Mouse (Mus musculus): Measurements from ENCODE around the gene Vps72.
"Not testable (repeated sequence)": the region's sequence is repeated elsewhere in the genome, so short reads cannot be mapped to it uniquely, and the experiment has no call there.

The Vps72 gene

DNA sequence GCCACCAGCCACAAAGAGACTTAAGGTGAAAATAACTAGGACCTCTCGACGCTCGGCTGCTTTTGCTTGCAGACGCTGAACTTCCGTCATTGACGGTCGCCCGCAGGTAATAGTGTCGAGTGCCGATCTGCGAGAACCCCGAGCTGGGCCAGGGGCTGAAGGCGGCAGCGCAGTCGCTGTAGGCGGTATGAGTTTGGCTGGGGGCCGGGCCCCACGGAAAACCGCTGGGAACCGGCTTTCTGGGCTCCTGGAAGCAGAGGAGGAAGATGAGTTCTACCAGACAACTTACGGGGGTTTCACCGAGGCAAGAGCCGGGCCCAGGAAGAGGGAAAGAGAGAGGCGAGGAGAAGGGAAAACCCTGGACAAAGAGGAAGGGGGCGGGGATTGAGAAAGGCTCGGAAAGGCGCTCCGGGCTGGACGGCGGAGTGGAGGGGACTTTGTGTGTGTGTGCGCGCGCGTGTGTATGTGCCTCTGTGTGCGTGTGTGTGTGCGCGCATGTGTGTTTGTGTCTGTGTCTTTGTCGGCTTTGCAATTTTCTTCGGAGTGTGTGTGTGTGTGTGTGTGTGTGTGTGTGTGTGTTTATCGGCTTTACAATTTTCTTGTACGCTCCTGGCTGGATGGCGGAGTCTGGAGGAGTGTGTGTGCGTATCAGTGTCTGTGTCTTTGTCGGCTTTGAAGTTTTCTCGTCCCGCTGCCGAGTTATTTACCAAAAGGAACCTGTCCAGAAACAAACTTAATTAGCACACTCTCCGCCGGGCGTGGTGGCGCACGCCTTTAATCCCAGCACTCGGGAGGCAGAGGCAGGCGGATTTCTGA is at the start of gene Vps72:
Gene Vps72 (plus strand): TSS at position 112 of the 816 bp plus-strand sequence.
- DNase-seq (ENCODE audit: low read depth), result peak; percentile 93

DNA sequence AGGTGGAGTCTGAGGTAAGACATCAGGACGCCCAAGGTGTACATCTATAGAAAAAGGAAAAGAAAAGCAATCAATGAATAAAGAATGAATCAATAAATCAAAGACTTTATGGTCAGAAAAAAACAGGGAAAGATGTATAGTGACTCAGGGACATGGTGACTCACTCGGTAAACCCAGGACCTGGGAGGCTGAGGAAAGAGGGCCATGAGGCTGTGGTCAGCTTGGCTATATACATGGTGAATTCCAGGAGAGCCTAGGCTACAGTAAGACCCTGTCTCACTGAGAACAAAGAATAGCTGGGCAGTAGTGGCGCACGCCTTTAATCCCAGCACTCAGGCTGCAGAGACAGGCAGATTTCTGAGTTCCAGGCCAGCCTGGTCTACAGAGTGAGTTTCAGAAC is 47.1 kb upstream of the Vps72 start:
- DNase-seq (ENCODE audit: low read depth), result peak; percentile 45

DNA sequence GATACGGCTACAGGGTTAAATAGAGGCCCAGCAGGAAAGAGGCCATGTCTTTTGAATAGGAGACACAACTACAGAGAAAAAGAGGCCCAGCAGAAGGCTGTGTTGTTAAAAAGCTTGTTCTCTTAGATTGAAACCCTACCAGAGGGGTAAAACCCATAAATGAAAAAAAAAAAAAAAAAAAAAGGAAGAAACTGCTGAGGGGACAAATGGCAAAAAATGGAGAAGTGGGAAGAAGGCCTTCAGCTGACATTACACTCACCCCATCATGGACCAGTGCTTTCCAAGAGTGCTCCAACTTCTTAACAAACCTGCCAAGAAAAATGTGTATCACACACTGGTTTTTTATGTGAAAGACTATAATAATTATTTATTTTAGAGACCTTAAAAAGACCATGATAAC is 45.3 kb upstream of the Vps72 start:
- DNase-seq (ENCODE audit: low read depth), result no peak

DNA sequence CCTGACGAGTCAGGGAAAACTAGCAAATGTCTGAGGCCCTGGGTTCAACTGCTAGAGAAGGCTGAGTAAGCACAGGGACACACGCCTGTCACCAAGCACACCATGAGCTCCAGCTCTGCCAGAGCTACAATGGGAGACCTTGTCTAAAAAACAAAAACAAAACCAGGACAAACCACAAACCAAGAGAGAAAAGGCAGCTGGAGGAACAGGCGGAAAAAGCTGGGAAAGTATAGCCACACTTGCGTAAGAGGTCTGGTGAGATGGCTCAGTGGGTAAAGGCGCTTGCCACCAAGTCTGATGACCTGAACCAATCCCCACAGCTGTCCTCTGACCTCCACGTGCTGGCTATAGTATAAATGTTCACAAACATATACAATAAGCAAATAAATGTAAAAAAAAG is 44.7 kb upstream of the Vps72 start:
- no peak for DNase-seq (ENCODE audit: low read depth)

DNA sequence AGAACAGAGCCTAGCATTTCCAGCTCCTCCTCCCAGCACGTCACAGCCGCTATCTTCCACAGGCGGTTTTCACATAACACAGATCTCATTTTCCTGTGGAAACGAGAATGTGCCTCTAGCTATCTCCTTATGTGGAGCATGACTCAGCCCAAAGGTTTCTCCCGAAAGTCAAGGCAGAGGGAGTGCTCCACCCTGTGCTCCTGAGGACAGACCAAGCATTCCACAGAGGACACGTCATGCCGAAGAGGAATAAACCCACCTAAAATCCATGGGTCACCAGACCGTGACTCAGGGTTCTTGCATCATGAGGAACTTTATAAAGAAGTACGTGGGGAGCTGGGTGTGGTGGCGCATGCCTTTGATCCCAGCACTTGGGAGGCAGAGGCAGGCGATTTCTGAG is 44.3 kb upstream of the Vps72 start:
- DNase-seq (ENCODE audit: low read depth), result peak; percentile 80

DNA sequence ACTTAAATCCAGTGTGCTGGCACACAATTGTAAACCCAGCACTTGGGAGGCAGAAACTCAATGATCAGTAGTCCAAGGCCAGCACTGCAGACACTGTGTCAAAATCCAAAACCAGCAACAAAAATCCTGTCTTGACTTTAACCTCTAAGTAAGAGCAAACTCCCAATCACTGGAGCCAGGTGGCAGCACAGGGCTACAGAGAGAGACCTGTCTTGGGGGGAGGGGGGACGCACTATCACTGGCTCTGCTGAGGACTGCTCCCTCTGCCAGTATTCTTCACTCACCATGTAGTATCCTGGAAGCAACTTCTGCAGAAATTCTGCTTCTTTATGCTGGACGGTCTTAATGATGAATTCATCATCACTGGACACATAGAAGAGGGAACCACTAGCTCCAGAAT is 39.2 kb upstream of the Vps72 start:
- no peak for DNase-seq (ENCODE audit: low read depth)

DNA sequence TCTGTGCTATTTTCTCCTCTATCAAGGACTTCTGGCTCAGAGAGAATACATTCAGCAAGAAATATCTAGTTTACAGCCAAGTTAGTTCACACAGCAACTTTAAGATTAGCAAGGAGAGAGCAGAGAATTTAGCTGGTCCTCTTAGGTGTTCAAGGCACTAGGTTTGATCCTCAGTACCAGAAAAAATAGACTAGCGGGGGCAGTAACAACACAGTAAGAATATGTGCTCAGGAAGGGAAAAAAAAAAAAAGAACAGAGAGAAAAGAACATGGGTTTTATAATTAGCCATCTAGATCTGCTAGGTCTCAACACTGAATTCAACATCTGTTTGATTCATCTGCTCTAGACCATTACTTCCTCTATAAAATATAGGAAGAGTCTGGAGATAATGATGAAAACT is 22.8 kb upstream of the Vps72 start:
- no peak for DNase-seq (ENCODE audit: low read depth)

DNA sequence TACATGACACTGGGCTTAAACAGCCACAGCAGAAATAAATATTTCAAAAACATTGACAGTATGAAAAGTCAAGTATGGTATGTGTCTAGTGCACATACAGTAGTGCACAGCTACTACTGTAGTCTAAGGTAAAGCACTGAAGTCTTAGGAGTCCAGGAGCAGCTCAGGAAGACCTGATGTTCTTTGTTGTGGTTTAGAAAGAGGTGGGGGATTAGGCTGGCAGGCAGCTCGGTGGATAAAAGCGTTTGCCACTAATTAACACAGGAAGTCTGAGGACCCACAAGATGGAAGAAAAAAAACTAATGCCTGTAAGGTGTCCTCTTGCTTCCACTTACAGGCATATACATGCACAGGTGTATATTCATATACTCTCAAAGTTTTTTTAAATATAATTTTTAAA is 10.0 kb upstream of the Vps72 start:
- DNase-seq (ENCODE audit: low read depth), result no peak

DNA sequence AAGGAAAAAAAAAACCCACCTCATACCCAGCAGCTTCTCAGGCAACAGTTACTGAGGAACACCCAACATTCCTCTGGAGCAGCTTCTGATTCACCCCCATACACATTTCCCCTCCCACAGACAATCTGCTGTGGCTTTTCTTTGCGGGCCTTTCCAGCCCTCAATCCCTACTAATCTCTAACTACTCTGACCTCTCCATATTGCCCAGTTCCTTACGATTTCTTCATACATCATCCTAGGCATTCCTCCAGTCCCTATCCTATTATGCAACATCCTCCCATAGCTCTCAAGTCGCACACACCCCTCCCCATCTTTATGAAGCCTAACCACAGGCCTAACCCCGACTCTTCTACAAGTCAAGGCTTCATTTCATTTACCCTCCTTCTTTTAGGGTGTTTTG is 5.7 kb upstream of the Vps72 start:
- peak; percentile 58 for DNase-seq (ENCODE audit: low read depth)

DNA sequence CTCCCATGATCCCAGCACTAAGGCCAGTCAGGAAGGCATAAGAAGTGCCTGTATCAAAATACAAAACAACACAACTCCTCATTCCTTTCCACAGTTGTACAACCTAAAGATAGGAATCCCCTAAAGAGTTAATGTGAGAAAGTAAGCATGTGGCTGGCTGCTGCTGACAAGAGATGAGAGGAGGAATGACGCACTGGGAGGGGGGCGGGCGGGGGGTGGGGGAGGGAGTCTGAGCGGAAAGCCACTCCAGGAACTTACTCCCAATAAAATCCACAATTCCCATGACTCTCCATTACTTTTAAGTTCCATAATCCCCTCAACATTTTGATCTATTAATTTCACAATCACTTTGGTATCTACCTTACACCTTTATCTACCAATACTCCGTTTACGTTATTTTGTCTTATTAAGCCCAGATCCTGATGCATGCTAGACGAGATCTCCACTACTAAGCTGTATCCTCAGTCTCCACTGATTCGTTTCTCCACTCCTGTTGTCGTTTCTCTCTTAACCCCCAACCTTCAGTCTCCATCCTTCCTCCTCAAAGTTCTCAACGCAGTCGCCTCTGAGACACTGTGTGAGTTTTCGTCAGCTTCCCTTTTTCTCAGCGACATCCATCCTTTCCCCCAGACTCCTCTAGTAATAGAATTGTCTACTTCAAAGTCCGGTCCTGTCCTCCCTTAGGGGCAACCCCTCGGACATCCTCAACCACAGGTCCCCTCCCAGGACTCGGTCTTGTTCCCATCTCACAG is 5.1 kb upstream of the Vps72 start:
- peak; percentile 62 for DNase-seq (ENCODE audit: low read depth)

DNA sequence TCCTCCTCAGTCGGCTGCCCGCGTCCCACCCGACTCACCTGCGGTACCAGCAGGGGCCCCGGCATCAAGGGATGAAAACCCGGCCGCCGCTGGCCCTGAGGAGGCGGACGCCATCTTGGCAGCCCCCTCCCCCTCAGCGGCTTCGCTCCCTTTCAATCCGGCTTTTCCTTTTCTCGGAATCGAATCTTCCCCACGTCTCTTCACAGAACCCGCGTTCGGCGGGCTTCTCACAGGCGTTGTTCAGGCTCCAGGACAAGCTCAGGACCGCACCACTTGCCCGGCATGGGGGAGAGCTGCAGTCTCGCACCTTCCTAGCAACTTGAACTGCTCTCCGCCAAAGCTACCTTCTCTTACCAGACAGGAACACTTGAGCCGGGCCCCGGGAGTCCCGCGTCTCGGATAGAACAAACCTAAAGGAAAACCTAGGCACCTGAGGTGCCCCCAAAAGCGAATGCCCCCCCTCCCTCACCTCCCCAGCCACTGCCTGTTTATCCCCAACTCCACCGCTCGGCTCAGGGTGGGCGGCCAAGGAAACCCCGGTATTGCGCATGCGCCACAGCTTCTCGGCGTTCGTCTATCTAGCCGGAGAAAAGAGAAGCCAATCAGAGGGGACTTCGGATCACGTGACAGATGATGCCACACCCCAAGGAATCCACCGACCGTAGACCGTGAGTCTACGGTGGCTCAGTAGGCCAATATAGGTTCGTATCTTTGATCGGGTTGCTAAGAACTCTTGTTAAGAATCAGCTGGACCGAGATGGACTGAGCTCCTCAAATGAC is 4.3 kb upstream of the Vps72 start, which contains the start of gene Pip5k1a:
Gene Pip5k1a (minus strand): TSS at position 593 of the 780 bp plus-strand sequence.
- DNase-seq (ENCODE audit: low read depth), result peak; percentile 99

DNA sequence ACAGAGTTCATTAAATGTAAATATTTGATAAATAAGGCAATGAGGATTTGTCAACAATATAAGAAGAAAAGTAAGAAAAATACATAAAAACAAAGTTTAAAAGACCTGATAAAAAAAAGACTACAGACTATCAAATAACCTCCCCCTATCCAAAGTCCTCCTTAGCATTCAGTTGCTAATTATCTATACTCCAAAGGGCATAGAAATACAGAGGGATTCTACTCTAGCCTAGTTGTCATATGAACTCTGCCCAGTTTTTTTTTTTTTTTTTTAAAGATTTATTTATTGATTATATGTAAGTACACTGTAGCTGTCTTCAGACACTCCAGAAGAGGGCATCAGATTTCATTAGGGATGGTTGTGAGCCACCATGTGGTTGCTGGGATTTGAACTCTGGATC is 3.5 kb upstream of the Vps72 start:
- DNase-seq (ENCODE audit: low read depth), result not testable (repeated sequence)

DNA sequence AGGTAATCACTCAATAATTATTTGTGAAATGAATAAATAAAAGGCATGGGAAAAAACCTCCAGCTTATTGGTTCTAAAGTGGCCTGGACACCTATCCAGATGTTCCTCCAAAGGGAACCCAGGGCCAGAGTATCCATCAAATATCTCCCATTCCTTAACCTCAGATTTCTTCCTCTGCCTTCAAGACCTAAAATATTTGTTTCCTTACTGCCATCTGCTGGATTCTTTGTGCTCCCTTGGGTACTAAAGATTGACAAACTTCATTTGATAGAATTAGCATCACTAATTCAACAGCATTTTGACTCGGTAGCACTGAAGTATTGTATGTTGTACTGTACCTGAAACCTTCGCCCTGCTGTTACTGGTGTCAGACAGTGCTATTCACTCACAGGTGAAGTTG is 2.9 kb upstream of the Vps72 start:
- DNase-seq (ENCODE audit: low read depth), result peak; percentile 52

DNA sequence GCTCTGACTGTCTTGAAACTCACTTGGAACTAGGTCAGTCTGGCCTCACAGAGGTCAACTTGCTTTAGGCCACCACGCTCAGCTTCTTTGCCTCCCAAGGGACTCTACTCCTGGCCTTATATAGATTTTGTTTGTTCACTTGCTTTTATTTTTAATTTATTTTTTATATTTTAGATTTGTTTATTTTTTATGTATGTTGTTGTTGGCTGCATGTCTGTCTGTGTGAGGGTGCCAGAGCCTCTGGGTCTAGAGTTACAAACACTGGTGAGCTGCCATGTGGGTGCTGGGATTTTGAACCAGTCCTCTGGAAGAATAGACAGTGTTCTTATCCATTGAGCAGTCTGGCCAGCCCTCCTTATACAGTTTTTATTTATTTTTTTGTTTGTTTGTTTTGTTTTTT is 1.9 kb downstream of the Vps72 start:
- no peak for DNase-seq (ENCODE audit: low read depth)

DNA sequence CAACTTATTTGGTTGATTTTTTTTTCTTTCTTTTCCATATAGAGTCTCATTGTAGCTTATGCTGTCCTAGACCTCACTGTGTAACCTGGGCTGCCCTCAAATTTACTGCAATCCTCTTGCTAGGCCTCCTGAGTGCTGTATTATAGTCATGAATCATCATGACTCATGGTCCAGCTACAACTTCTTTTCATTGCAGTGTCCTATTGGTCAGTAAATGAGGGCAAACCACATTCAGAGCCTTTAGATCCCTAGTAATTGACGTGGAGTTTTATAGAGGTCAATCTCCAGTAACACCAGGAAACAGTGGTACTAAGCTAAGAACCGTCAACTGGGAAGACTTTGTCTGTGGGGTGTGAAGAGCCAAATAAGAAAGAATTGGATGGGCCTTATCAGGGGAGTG is 6.9 kb downstream of the Vps72 start:
- peak; percentile 80 for DNase-seq (ENCODE audit: low read depth)

DNA sequence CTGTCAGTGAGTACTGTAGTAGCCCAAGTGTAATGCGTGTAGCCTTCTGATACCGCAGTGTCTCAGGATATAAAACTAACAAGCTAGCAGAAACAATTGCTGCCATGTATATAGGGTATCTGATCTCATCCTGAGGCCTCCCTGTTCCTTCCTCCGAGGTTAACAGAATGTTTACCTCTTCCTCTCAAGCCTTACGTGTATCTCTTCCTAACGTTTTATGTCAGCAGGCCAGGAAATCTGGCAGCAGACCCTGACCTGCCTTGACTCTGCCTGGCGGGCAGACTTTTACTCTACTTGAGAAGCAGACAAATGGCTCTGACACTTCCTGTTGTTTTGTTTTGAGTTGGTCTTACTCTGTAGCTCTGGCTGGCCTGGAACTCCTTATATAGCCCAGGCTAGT is 10.8 kb downstream of the Vps72 start:
- DNase-seq (ENCODE audit: low read depth), result no peak

DNA sequence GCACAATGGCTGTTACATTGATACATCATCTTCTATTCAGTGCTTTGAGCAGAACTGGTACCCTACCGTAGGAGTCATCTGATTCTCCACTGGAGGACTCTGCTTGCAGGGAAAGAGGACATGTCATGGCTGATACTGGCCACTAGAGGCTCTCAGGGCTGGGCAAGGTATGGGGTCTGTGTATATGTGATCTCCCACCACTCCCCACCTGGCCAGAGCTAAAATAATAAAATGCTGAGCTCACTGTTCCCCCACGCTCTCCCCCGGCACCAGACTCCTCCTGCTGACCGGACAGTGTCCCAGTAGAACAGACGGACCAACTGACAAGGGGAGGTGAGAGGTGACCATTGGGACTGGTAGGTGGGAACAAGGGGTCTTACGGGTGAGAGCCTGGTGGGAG is 13.4 kb downstream of the Vps72 start, which contains the start of gene Tmod4:
Gene Tmod4 (plus strand): TSS at position 231 of the 400 bp plus-strand sequence.
- peak; percentile 19 for DNase-seq (ENCODE audit: low read depth)

DNA sequence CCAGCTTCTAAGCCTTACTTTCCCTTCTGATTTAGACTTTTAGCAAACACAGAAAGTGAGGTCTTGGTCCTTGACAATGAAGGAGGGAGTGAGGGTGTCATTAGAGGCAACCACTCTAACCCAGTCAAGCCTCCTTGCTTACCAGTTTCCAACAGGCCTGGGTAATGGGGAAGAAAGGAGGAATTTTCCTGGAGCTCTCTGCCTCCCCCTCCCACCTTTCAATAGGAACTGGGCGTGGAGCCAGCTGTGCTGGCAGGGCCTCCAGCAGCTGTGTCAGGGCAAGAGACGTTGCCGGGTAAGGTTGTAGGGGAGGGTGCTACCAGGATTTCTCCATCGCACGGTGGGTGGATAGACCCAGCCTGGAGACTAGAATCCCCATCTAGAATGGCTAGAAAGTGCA is 14.2 kb downstream of the Vps72 start:
- DNase-seq (ENCODE audit: low read depth), result peak; percentile 66

DNA sequence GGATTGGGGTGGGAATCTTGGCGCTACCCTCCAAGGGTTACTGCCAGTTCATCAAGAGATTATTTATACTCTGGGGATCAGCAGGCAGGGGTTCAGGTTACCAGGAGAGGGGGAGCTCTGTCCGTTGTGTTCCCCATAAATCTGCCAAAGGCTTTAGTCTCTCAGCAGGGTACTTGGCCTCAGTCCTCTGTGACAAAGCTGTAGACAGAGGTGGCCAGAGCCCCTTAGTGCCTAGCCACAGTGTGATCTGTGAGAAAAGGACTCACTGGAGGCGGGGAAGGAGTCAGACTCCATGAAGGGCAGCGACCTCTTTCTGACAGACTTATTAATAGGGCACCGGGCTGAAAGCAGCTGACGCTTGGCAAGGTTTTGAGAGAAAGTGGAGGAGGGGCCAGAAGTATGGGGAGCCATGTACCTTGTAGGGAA is 18.4 kb downstream of the Vps72 start:
- DNase-seq (ENCODE audit: low read depth), result no peak

DNA sequence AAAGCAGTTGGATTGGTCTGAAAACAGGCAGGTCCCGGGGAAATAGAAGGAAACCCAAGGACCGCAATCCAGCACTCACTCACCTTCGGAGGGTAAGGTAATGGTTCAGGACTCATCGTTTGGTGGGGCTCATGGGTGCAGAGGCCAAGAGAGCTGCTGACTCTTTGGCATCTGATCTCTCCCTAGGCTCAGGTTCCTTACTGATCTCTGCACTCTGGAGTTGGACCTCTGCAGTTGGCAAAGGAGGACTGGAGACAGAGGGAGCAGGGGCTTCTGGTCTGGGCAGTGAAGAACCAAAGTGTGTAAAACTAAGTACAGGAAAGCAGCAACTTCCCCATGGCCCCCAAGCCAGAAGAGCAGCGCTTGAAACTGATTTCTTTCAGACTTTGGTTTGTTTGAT is 19.3 kb downstream of the Vps72 start:
- no peak for DNase-seq (ENCODE audit: low read depth)

DNA sequence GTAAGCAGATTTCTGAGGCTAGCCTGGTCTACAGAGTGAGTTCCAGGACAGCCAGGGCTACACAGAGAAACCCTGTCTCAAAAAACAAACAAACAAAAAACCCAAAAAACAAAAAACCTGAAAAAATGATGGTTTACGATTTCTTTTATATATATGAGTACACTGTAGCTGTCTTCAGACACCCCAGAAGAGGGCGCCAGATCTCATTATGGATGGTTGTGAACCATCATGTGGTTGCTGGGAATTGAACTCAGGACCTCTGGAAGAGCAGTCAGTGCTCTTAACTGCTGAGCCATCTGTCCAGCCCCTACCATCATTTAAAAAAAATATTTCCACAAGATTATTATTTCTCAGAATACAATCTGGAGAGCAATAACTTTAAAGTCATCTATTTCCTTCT is 21.6 kb downstream of the Vps72 start:
- not testable (repeated sequence) for DNase-seq (ENCODE audit: low read depth)

DNA sequence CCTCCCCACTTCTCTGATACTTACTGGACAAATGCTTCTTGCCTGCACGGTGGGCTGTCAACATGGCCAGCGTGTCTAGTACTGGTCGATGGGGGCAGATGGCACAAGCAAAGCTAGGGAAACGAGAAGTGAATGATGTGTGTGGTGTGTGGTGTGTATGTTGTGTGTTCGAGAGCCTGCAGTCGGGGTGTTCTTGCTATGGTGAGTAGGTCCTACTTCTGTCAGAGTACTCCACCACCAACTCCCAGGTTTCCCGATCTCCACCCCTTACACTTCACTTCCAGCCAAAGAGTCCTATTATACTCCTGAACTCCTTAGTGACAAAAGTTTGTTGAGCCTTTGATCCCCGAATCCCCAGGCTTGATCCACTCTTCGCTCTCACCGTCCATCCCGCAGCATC is 22.4 kb downstream of the Vps72 start:
- DNase-seq (ENCODE audit: low read depth), result no peak

All from NIH3T3 (cell line).